Mouse (Mus musculus): Measurements from ENCODE around the gene Krt13. TPM values are rescaled to one million over a fixed set of nuclear protein-coding genes. Genes with fewer than 3 reads are reported as not detected.

Krt13 gene
- total and polyA plus RNA-seq, 3 experiments: 0.11 TPM; not detected in 2

DNA sequence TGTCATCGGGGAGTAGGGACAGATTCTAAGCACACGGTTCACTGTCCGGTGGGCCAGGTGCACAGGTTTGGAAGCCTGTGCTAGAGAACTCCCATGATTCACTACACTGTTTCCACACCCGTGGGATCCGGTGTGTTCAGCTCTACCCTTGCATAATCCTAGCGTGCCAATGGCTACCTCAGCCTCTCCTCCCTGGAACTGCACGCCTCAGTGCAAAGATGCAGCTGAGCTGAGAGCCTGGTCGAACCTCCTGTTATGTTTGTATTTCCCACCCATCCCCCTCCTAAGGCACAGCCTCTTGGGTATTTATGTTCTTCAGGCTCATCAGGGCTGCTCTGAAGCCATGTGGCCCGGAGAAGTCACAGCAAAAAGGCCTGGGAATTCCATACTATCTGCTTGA lies 23.5 kb downstream of the Krt13 start:
- ATAC-seq (ENCODE audit: extremely low read depth, insufficient number of reproducible peaks, low FRiP score, poor library complexity, severe bottlenecking) (no peak), DNase-seq (ENCODE audit: low spot score) (no peak)
- peaks cover 92% of the 10 kb centered on the region for H3K9me3 ChIP-seq (replicated peaks)
- TF ChIP-seq TAL1 (conservative IDR thresholded peaks at IDR 0.05; ENCODE audit: low read depth, low read length) (no peak), POLR2AphosphoS5 (IDR thresholded peaks at IDR 0.05; ENCODE audit: insufficient replicate concordance, low read depth, low read length) (no peak), GATA1 (IDR thresholded peaks at IDR 0.05; ENCODE audit: borderline replicate concordance, low read length) (no peak), GATA2 (IDR thresholded peaks at IDR 0.05; ENCODE audit: borderline replicate concordance, low read depth, low read length) (no peak), CTCF (IDR thresholded peaks at IDR 0.05; ENCODE audit: low read depth, low read length) (no peak)
- H3K4me3 ChIP-seq (ENCODE audit: low read depth, low read length): no peak overlapping the region
- H3K4me1 ChIP-seq (ENCODE audit: insufficient read depth, low read depth, low read length): no peaks in the 10 kb centered on the region
- no peaks in the 10 kb centered on the region for H3K36me3 ChIP-seq (replicated peaks)
- H3K27me3 ChIP-seq (ENCODE audit: insufficient read depth, low read length): no peaks in the 10 kb centered on the region

DNA sequence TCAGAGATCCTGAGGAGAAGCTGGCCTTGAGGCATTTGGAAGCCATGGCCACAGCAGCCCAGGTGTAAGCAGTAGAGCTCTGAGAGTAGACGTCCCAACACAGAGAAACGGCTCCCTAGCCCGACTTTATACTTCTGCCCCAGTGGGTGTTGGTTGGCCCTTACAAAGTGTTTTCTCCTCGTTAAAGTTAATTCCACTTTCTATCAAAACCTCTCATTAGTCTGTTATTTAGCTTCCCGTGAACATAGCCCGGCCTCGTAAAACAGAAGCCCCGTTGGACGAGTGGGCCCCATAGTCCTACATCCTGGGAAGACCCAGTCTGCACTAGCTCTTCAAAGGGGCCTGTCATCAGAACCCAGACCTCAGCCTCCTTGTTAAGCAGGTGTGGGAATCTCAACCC lies 25.2 kb downstream of the Krt13 start, which contains the start of gene Krt35:
TSS of gene Krt35 (minus strand) at position 101 of the 400 bp plus-strand sequence.
- no peaks in the 10 kb centered on the region for H3K4me1 ChIP-seq (ENCODE audit: insufficient read depth, low read depth, low read length)
- no peak for TF ChIP-seq TAL1 (conservative IDR thresholded peaks at IDR 0.05; ENCODE audit: low read depth, low read length)
- no peak for TF ChIP-seq POLR2AphosphoS5 (IDR thresholded peaks at IDR 0.05; ENCODE audit: insufficient replicate concordance, low read depth, low read length)
- TF ChIP-seq GATA2 (IDR thresholded peaks at IDR 0.05; ENCODE audit: borderline replicate concordance, low read depth, low read length): no peak
- no peak for TF ChIP-seq CTCF (IDR thresholded peaks at IDR 0.05; ENCODE audit: low read depth, low read length)
- no peak for TF ChIP-seq GATA1 (IDR thresholded peaks at IDR 0.05; ENCODE audit: borderline replicate concordance, low read length)
- no peaks in the 10 kb centered on the region for H3K27me3 ChIP-seq (ENCODE audit: insufficient read depth, low read length)
- H3K36me3 ChIP-seq (replicated peaks): no peaks in the 10 kb centered on the region
- no peak for ATAC-seq (ENCODE audit: extremely low read depth, insufficient number of reproducible peaks, low FRiP score, poor library complexity, severe bottlenecking)
- peak within 1 kb of the TSS; percentile 15; the same call in 1 of the 2 replicates for H3K4me3 ChIP-seq (ENCODE audit: low read depth, low read length)
- DNase-seq (ENCODE audit: low spot score): no peak
- H3K9me3 ChIP-seq (replicated peaks): peaks cover 91% of the 10 kb centered on the region

DNA sequence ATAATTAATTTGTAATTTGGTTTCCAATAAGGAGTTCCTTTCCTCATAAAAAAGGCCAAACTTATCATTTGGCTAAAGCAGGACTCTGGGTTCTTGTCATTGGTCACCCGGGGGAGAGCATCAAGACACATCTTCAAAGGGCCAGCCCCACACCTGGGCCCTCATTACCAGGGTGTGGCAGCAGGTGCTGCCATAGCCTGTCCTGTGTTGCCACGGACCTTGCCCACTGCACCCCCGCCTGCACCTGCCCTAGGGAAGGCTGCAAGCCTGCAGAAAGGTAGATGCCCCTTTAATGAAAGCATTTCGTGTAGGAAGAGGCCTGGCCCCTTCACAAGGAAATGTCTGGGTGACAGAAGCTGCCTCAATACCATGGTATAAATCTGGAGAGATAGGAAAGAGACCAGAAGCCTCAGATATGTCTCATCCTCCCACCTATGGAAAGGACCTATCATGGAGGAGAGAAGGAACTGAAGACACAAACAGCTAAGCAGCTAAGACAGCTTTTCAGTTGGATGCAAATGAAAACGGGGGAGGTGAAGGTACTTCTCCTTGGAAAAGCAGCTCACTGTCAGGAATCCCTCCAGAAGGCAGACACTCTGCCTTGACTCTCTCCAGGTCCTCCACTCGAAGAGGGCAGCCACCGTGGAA lies 32.9 kb downstream of the Krt13 start:
- Histone ChIP-seq H3K9me3 (replicated peaks) (peaks cover 72% of the 10 kb centered on the region), H3K4me3 (ENCODE audit: low read depth, low read length) (no peak overlapping the region), H3K27me3 (ENCODE audit: insufficient read depth, low read length) (no peaks in the 10 kb centered on the region), H3K4me1 (ENCODE audit: insufficient read depth, low read depth, low read length) (no peaks in the 10 kb centered on the region), H3K36me3 (replicated peaks) (no peaks in the 10 kb centered on the region)
- ATAC-seq (ENCODE audit: extremely low read depth, insufficient number of reproducible peaks, low FRiP score, poor library complexity, severe bottlenecking) (no peak), DNase-seq (ENCODE audit: low spot score) (no peak)
- no peak for TF ChIP-seq GATA1 (IDR thresholded peaks at IDR 0.05; ENCODE audit: borderline replicate concordance, low read length)
- TF ChIP-seq GATA2 (IDR thresholded peaks at IDR 0.05; ENCODE audit: borderline replicate concordance, low read depth, low read length): no peak
- TF ChIP-seq POLR2AphosphoS5 (IDR thresholded peaks at IDR 0.05; ENCODE audit: insufficient replicate concordance, low read depth, low read length): no peak
- TF ChIP-seq CTCF (IDR thresholded peaks at IDR 0.05; ENCODE audit: low read depth, low read length): no peak
- no peak for TF ChIP-seq TAL1 (conservative IDR thresholded peaks at IDR 0.05; ENCODE audit: low read depth, low read length)

DNA sequence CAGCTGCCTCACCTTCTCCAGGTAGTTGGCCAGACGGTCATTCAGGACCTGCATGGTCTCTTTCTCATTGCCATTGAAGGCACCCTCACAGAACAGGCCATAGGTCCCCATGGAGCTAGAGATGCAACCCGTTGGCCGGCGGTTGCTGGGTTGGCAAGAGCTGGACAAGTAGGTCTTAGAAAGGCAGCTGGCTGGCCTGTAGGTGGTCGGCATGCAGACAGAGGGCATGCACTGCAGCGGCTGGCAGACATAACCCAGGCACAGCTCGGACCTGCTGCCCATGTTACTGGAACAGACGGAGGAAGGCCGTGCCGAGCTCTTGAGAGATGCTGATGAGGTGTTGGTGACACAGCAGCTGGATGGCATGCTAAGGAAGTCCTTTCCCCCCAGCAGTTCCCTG lies 33.5 kb downstream of the Krt13 start, which contains the start of gene Krt32:
TSS of gene Krt32 (minus strand) at position 366 of the 400 bp plus-strand sequence.
- ATAC-seq (ENCODE audit: extremely low read depth, insufficient number of reproducible peaks, low FRiP score, poor library complexity, severe bottlenecking) (no peak), DNase-seq (ENCODE audit: low spot score) (no peak)
- no peaks in the 10 kb centered on the region for H3K4me1 ChIP-seq (ENCODE audit: insufficient read depth, low read depth, low read length)
- TF ChIP-seq CTCF (IDR thresholded peaks at IDR 0.05; ENCODE audit: low read depth, low read length) (no peak), GATA1 (IDR thresholded peaks at IDR 0.05; ENCODE audit: borderline replicate concordance, low read length) (no peak), TAL1 (conservative IDR thresholded peaks at IDR 0.05; ENCODE audit: low read depth, low read length) (no peak), GATA2 (IDR thresholded peaks at IDR 0.05; ENCODE audit: borderline replicate concordance, low read depth, low read length) (no peak), POLR2AphosphoS5 (IDR thresholded peaks at IDR 0.05; ENCODE audit: insufficient replicate concordance, low read depth, low read length) (no peak)
- H3K4me3 ChIP-seq (ENCODE audit: low read depth, low read length): no peak within 1 kb of the TSS
- H3K27me3 ChIP-seq (ENCODE audit: insufficient read depth, low read length): no peaks in the 10 kb centered on the region
- no peaks in the 10 kb centered on the region for H3K36me3 ChIP-seq (replicated peaks)
- H3K9me3 ChIP-seq (replicated peaks): peaks cover 74% of the 10 kb centered on the region

DNA sequence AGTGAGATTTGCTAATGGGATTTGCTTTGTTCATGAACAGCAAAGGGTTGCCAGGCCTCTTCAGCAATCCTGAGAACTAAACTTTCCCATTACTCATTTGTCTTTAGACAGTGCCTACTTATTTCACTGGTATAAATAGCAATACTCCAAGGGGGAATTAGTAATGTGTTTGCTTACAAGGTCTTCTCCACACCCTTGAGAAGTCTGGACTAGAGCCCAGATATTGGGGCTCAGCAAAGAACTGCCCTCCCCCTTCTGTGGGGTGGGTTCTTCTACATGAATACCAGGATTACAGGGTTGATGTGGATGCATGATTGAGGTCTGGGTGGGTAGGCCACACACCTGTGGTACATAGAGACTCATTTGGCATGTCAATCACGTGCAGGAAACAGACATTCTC lies 47.5 kb downstream of the Krt13 start:
- no peak for TF ChIP-seq CTCF (IDR thresholded peaks at IDR 0.05; ENCODE audit: low read depth, low read length)
- no peak for TF ChIP-seq TAL1 (conservative IDR thresholded peaks at IDR 0.05; ENCODE audit: low read depth, low read length)
- no peak for TF ChIP-seq GATA2 (IDR thresholded peaks at IDR 0.05; ENCODE audit: borderline replicate concordance, low read depth, low read length)
- TF ChIP-seq GATA1 (IDR thresholded peaks at IDR 0.05; ENCODE audit: borderline replicate concordance, low read length): no peak
- no peak for TF ChIP-seq POLR2AphosphoS5 (IDR thresholded peaks at IDR 0.05; ENCODE audit: insufficient replicate concordance, low read depth, low read length)
- no peak for DNase-seq (ENCODE audit: low spot score)
- Histone ChIP-seq H3K27me3 (ENCODE audit: insufficient read depth, low read length) (no peaks in the 10 kb centered on the region), H3K4me3 (ENCODE audit: low read depth, low read length) (no peak overlapping the region), H3K9me3 (replicated peaks) (peaks cover 59% of the 10 kb centered on the region), H3K36me3 (replicated peaks) (no peaks in the 10 kb centered on the region), H3K4me1 (ENCODE audit: insufficient read depth, low read depth, low read length) (no peaks in the 10 kb centered on the region)
- no peak for ATAC-seq (ENCODE audit: extremely low read depth, insufficient number of reproducible peaks, low FRiP score, poor library complexity, severe bottlenecking)

Other genes with a start within 250 kb of the Krt13 start
Only the 20 nearest of the 26 such genes appear.
- gene Krtap31-2, start 185.3 kb downstream of the Krt13 start, total RNA-seq (2014; fragmentation: Nextera tagmentation): not detected in 2 replicates
- gene Krtap31-2, start 185.3 kb downstream of the Krt13 start, total RNA-seq (2017): not detected in 2 replicates
- not detected in 2 replicates for gene Krtap31-2, start 185.3 kb downstream of the Krt13 start, polyA plus RNA-seq (2012)
- not detected in 2 replicates for gene Krtap9-5, start 173.1 kb downstream of the Krt13 start, total RNA-seq (2014; fragmentation: Nextera tagmentation)
- not detected in 2 replicates for gene Krtap9-5, start 173.1 kb downstream of the Krt13 start, total RNA-seq (2017)
- not detected in 2 replicates for gene Krtap9-5, start 173.1 kb downstream of the Krt13 start, polyA plus RNA-seq (2012)
- gene Krtap29-1, start 142.5 kb downstream of the Krt13 start, total RNA-seq (2014; fragmentation: Nextera tagmentation): not detected in 2 replicates
- gene Krtap29-1, start 142.5 kb downstream of the Krt13 start, total RNA-seq (2017): not detected in 2 replicates
- not detected in 2 replicates for gene Krtap29-1, start 142.5 kb downstream of the Krt13 start, polyA plus RNA-seq (2012)
- gene Krtap16-1, start 135.0 kb downstream of the Krt13 start, total RNA-seq (2014; fragmentation: Nextera tagmentation): not detected in 2 replicates
- gene Krtap16-1, start 135.0 kb downstream of the Krt13 start, total RNA-seq (2017): 0.06 and 0.11 TPM in 2 replicates
- gene Krtap16-1, start 135.0 kb downstream of the Krt13 start, polyA plus RNA-seq (2012): not detected in 2 replicates
- gene Krtap17-1, start 127.6 kb downstream of the Krt13 start, total RNA-seq (2014; fragmentation: Nextera tagmentation): not detected in 2 replicates
- gene Krtap17-1, start 127.6 kb downstream of the Krt13 start, total RNA-seq (2017): not detected in 2 replicates
- not detected in 2 replicates for gene Krtap17-1, start 127.6 kb downstream of the Krt13 start, polyA plus RNA-seq (2012)
- gene Krt33a, start 105.4 kb downstream of the Krt13 start, total RNA-seq (2014; fragmentation: Nextera tagmentation): not detected in 2 replicates
- not detected in 2 replicates for gene Krt33a, start 105.4 kb downstream of the Krt13 start, total RNA-seq (2017)
- not detected in 2 replicates for gene Krt33a, start 105.4 kb downstream of the Krt13 start, polyA plus RNA-seq (2012)
- gene Krt33b, start 91.7 kb downstream of the Krt13 start, total RNA-seq (2014; fragmentation: Nextera tagmentation): not detected in 2 replicates
- not detected in 2 replicates for gene Krt33b, start 91.7 kb downstream of the Krt13 start, total RNA-seq (2017)
- gene Krt33b, start 91.7 kb downstream of the Krt13 start, polyA plus RNA-seq (2012): not detected in 2 replicates
- not detected in 2 replicates for gene Krt34, start 80.0 kb downstream of the Krt13 start, total RNA-seq (2014; fragmentation: Nextera tagmentation)
- not detected in 2 replicates for gene Krt34, start 80.0 kb downstream of the Krt13 start, total RNA-seq (2017)
- gene Krt34, start 80.0 kb downstream of the Krt13 start, polyA plus RNA-seq (2012): not detected in 2 replicates
- not detected in 2 replicates for gene Krt31, start 71.0 kb downstream of the Krt13 start, total RNA-seq (2014; fragmentation: Nextera tagmentation)
- 0.06 TPM in 1 of 2 replicates, not detected in the other for gene Krt31, start 71.0 kb downstream of the Krt13 start, total RNA-seq (2017)
- not detected in 2 replicates for gene Krt31, start 71.0 kb downstream of the Krt13 start, polyA plus RNA-seq (2012)
- gene Krt32, start 33.3 kb downstream of the Krt13 start, total RNA-seq (2014; fragmentation: Nextera tagmentation): not detected in 2 replicates
- not detected in 2 replicates for gene Krt32, start 33.3 kb downstream of the Krt13 start, total RNA-seq (2017)
- not detected in 2 replicates for gene Krt32, start 33.3 kb downstream of the Krt13 start, polyA plus RNA-seq (2012)
- not detected in 2 replicates for gene Krt35, start 25.3 kb downstream of the Krt13 start, total RNA-seq (2014; fragmentation: Nextera tagmentation)
- not detected in 2 replicates for gene Krt35, start 25.3 kb downstream of the Krt13 start, total RNA-seq (2017)
- gene Krt35, start 25.3 kb downstream of the Krt13 start, polyA plus RNA-seq (2012): not detected in 2 replicates
- gene Krt36, start 15.9 kb downstream of the Krt13 start, total RNA-seq (2014; fragmentation: Nextera tagmentation): not detected in 2 replicates
- not detected in 2 replicates for gene Krt36, start 15.9 kb downstream of the Krt13 start, total RNA-seq (2017)
- gene Krt36, start 15.9 kb downstream of the Krt13 start, polyA plus RNA-seq (2012): not detected in 2 replicates
- not detected in 2 replicates for gene Krt15, start 14.4 kb upstream of the Krt13 start, total RNA-seq (2014; fragmentation: Nextera tagmentation)
- gene Krt15, start 14.4 kb upstream of the Krt13 start, total RNA-seq (2017): not detected in 2 replicates
- gene Krt15, start 14.4 kb upstream of the Krt13 start, polyA plus RNA-seq (2012): not detected in 2 replicates
- not detected in 2 replicates for gene Krt19, start 27.1 kb upstream of the Krt13 start, total RNA-seq (2014; fragmentation: Nextera tagmentation)
- gene Krt19, start 27.1 kb upstream of the Krt13 start, total RNA-seq (2017): not detected in 2 replicates
- not detected in 2 replicates for gene Krt19, start 27.1 kb upstream of the Krt13 start, polyA plus RNA-seq (2012)
- gene Krt9, start 71.7 kb upstream of the Krt13 start, total RNA-seq (2014; fragmentation: Nextera tagmentation): not detected in 2 replicates
- gene Krt9, start 71.7 kb upstream of the Krt13 start, total RNA-seq (2017): 0.06 TPM in 1 of 2 replicates, not detected in the other
- not detected in 2 replicates for gene Krt9, start 71.7 kb upstream of the Krt13 start, polyA plus RNA-seq (2012)
- not detected in 2 replicates for gene Krt14, start 86.0 kb upstream of the Krt13 start, total RNA-seq (2014; fragmentation: Nextera tagmentation)
- 0.11 TPM in 1 of 2 replicates, not detected in the other for gene Krt14, start 86.0 kb upstream of the Krt13 start, total RNA-seq (2017)
- 0.08 TPM in 1 of 2 replicates, not detected in the other for gene Krt14, start 86.0 kb upstream of the Krt13 start, polyA plus RNA-seq (2012)
- gene Krt16, start 127.3 kb upstream of the Krt13 start, total RNA-seq (2014; fragmentation: Nextera tagmentation): not detected in 2 replicates
- gene Krt16, start 127.3 kb upstream of the Krt13 start, total RNA-seq (2017): 0.05 TPM in 1 of 2 replicates, not detected in the other
- gene Krt16, start 127.3 kb upstream of the Krt13 start, polyA plus RNA-seq (2012): not detected in 2 replicates
- gene Krt17, start 139.5 kb upstream of the Krt13 start, total RNA-seq (2014; fragmentation: Nextera tagmentation): not detected in 2 replicates
- gene Krt17, start 139.5 kb upstream of the Krt13 start, total RNA-seq (2017): not detected in 2 replicates
- 0.07 TPM in 2 replicates for gene Krt17, start 139.5 kb upstream of the Krt13 start, polyA plus RNA-seq (2012)
- gene Krt42, start 148.3 kb upstream of the Krt13 start, total RNA-seq (2014; fragmentation: Nextera tagmentation): not detected in 2 replicates
- gene Krt42, start 148.3 kb upstream of the Krt13 start, total RNA-seq (2017): 0.11 TPM in 1 of 2 replicates, not detected in the other
- not detected in 2 replicates for gene Krt42, start 148.3 kb upstream of the Krt13 start, polyA plus RNA-seq (2012)
- gene Eif1, start 198.3 kb upstream of the Krt13 start, total RNA-seq (2014; fragmentation: Nextera tagmentation): 916 and 1,324 TPM in 2 replicates
- 235 and 344 TPM in 2 replicates for gene Eif1, start 198.3 kb upstream of the Krt13 start, total RNA-seq (2017)
- gene Eif1, start 198.3 kb upstream of the Krt13 start, polyA plus RNA-seq (2012): 514 and 548 TPM in 2 replicates